Mouse (Mus musculus) cerebellum, postnatal 4 days (tissue): ENCODE measurements around the gene Krt9.
A peak's percentile ranks its signal among the peaks of the same experiment; 100 is the strongest.
"Not testable (repeated sequence)": the region's sequence is repeated elsewhere in the genome, so short reads cannot be mapped to it uniquely, and the experiment has no call there.

Experiments used
- DNase-seq, 2 experiments: peaks; one replicate each; pipeline ENCODE4 v3.0.0; 2022; ENCODE audit warnings: low spot score in 2 of 2, mixed read lengths in 1 of 2

The Krt9 gene

DNA sequence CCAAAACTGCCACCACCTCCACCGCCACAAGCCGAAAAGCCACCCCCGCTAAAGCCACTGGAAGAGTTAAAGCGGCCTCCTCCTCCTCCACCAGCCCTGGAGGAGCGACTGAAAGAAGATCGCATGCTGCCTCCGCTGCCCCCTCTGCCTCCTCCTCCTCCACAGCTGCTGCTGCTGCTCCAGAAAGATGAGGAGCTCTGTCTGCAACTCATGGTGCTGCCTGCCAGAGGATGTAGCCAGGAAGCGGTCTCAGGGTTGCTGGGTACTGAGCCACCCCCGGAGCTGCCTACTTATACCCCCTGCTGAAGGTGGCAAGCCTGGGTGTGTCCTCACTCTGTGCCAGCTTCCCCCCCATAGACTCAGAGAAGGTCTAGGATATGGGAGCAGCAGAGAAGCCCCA is at the start of gene Krt9:
Gene Krt9 (minus strand): TSS at position 255 of the 400 bp plus-strand sequence.
- DNase-seq = no peak

DNA sequence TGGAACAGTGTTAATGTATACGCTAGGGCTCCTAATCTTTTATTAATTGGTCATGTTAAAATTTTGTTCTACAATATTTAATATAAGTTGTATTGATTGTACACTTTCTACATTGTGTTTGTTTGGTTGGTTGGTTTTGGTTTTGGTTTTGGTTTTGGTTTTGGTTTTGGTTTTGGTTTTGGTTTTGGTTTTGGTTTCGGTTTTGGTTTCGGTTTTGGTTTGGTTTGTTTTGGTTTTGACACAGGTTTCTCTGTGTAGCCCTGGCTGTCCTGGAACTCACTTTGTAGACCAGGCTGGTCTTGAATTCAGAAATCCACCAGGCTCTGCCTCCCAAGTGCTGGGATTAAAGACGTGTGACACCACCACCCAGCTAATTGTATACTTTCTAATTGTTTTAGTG is 47.2 kb upstream of the Krt9 start:
- DNase-seq = not testable (repeated sequence)

DNA sequence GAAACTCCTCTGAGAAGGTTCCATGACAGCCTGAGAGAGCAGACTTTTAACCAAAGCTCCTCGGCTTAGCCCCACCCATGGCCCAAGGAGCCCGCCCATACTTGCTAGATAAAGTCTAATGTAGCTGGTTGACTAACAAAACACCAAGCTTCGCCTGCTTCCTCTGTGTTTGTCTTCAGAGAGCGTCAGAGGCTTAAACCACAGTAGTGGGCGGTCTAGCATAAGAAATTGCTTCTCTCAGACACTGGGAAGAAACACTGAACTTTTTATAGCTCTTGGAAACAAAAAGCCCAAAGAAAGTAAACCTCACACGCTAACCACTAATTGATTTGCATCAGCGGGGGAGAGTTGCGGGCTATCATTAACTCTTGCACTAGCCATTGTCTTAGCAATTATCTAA is 28.7 kb upstream of the Krt9 start:
- DNase-seq = no peak

DNA sequence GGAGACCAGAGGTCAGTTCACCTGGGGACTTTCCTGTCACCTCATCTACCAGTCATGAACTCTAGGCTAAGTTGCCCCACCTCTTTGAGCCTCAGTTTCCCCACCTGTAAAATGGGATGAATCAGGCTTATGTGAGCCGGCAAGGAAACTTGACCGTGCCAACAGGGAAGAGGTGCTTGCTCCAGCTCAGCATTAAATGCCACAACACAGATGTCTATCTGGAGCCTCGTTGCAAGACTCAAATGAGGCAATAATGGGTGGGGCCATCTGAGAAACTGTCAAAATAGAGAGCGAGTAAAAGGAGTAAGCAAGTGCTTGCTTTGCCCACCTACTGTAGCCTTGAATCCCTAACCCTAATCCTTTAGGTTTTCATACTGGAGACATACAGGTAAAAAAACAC is 26.3 kb upstream of the Krt9 start:
- DNase-seq = no peak

DNA sequence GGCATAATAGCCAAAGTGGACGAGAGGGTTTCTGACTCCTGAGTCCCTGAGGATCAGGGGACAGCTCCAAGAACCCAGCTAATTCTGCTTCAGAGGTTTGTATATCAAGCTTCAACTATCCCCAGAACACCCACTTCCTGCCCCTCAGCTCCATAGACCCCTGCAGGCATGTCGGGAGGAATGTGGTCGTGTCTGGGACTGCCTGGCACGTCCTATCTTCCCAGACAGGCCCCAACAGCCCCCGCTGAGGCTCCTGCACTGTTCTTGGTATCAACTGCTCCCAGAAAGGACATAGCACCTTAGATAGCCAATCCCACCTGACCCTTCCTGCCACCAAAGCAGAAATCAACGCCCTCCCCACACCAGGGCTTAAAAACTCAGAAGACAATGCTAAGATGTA is 15.5 kb upstream of the Krt9 start:
- DNase-seq = no peak

- no peak for DNase-seq
Observed at GRCm38 (mm10) chr11:100207498-100207897, 14.5 kb upstream of the Krt9 start, which contains the start of gene Krt14. Gene Krt14 (minus strand): TSS chr11:100207548.

DNA sequence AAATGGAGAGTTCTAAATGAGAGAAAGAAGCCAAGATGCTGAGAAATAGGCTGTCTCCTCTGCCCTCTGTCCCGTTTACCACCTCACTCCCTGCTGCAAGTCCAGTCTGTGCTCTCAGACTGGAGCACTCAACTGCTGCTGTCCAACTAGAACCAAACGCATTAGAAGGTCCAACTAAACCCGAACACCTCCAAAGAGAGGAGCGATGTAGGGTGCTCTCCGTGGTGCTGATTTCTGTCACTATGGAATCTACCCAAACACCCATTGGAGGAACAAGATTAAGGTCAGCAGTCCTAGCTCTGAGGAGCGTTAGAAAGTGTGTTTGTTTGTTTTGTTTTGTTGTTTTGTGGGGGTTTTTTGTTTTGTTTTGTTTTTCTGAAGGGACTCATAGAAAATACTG is 10.4 kb upstream of the Krt9 start:
- no peak for DNase-seq

- no peak for DNase-seq
Observed at GRCm38 (mm10) chr11:100202906-100203305, 9.9 kb upstream of the Krt9 start.

DNA sequence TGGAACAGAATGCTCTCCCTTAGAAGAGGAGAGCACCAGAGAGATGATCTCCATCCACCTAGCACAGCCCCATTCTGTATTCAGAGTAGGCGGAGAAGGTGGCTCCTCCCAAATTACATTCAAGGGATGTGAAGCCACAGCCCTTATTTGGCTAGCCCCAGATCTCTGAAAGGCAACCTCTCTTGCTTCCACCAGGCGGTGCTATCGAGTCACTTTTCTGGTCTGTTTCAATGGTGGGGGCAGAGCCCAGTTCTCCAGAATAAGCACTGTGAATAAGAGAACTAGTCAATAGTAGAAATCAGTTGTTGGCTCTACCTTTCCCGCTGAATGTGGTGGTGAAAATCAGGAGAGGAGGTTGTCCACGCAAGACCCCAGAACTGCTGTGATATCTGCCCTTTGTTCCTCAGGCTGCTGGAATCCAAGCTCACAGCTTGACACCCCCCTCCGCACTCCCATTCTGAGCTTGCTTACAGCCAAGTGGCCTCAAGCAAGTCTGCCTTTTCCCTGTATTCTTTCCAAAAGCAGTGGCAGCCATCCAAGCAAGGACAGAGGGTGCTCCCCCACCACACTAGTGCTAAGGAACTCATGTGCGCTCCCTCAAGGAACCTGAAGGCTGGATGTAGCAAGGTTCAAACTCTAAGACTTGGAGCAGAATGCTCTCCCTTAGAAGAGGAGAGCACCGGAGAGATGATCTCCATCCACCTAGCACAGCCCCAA is 7.2 kb upstream of the Krt9 start:
- peak in 1 of 2 experiments; percentile 29 for DNase-seq

DNA sequence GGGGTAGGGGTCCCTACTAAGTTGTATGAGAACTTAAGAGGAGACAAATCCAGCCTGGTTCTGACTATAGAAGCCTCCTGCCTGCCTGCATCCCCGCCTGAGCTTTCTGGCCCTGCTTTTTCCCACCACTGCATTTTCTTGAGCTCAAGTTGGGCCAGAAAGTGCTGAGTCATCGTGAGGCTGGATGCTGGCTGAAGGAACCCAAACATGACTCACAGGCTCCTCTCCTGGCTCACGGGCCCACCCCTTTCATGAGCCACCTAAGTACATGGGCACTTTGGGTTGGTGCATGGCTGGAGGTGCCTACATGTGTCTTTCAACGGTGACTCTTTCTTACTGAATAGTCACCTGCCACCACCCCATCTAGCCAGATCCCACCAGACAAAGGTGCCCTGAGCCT is 5.6 kb upstream of the Krt9 start:
- DNase-seq = no peak

DNA sequence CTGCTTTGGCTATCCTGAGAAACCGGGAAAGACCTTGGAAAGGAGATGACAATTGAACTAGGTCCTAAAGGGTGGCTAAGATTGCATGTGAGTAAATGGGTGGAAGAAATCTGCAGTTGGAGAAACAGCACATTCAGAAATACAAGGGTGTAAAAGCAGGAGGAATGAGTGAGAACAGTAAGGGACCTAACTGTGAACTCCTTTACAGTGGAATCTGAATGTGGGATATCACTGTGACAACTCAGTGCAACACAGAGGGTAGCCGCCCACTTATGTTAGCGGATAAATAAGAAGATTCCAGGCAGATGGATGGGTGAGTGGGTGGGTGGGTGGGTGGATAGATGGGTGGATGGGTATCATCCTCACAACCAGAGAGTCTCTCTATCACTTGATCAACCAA is 1.2 kb downstream of the Krt9 start:
- DNase-seq = no peak

- DNase-seq = no peak
Observed at GRCm38 (mm10) chr11:100186736-100187135, 6.3 kb downstream of the Krt9 start.

DNA sequence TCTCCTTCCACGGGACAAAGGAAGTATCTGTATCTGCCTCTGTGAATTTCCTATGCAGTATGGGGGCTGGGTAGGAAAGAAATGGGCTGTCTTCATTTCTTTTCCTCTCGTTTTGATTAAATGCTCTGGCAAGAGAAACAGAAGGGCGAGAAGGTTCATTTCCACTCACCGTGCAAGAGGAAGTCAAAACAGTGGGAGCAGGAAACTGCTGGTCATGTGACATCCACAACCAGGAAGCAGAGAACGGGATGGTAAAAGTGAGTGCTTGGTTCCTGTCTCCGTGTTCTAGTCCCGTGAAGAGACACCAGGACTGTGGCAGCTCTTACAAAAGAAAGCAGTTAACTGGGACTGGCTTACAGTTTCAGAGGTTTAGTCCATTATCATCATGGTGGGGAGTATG is 11.3 kb downstream of the Krt9 start:
- DNase-seq = no peak

DNA sequence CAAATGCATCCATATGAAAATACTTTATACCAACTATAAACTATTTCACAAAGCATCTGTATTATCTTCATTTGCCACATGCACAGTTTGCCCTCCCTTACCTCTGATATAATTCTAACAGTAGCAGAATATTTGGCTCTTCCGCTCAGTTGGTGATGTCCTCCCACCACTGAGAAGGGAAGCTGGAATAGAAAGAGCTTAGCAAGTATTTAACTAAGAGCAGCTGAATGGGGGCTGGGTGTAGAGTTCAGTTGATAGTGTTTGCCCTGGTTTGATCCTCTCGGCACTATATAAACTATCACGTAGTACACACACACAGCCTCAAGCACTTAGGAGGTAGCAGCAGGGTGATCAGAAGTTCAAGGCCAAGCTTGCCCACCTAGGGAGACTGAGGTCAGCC is 13.8 kb downstream of the Krt9 start:
- DNase-seq = no peak

DNA sequence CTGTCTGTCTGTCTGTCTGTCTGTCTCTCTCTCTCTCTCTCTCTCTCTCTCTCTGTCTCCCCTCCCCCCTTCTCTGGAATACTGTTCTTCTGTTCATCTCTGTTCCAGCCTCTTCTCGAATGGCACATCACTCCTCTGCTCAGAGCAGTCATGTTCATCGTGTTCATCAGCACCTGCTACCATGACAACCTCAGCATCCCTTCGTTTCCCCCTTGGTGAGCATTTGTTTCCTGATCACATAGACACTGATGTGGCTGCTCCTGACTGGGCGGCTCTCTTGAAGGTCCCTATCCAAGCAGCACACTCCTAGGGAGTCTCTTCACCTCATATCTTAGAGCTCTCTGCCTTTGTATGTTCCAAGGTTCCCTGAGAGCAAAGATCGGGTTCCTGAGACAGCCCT is 14.7 kb downstream of the Krt9 start:
- DNase-seq = no peak

GRCm38 (mm10) chr11:100176791-100177190 is 16.3 kb downstream of the Krt9 start:
- DNase-seq = no peak

- peak; percentile 67 to 84 for DNase-seq
Observed at GRCm38 (mm10) chr11:100168765-100169762, 24.0 kb downstream of the Krt9 start.

GRCm38 (mm10) chr11:100168071-100168470 is 25.0 kb downstream of the Krt9 start:
- no peak for DNase-seq

- no peak for DNase-seq
Observed at GRCm38 (mm10) chr11:100164392-100164791, 28.7 kb downstream of the Krt9 start.

DNA sequence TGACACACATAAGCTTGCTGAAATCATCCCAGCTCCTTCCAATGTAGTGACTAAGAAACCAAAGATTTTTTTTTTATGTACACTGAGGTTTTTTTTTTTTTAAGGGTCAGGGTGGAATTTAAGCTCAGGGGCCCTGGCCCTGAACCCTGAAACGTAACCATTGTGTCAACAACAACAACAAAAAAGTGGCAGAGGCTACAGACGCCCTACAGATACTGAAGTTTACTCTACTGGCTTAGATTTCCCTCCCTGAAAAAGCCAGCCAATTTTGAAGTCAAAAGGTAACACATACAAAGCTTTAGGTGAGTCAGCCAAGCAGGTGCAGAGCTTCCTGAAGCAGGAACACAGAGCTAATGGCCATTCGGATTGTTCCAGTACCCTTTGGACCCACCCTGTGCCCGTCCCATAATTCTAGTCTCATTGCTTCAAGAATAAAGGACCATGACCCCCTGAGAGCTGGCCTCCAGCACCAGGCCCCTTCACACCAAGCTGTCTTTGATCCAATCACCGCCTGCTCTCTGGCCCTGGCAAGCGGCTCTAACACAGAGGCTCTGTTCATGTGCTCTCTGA is 35.1 kb downstream of the Krt9 start:
- DNase-seq = no peak

- DNase-seq = no peak
Observed at GRCm38 (mm10) chr11:100157331-100157730, 35.7 kb downstream of the Krt9 start.

GRCm38 (mm10) chr11:100155497-100156255 is 37.4 kb downstream of the Krt9 start:
- no peak for DNase-seq
